Mouse (Mus musculus) midbrain, embryonic 11.5 days (tissue): ENCODE measurements at regions not wholly inside any gene's neighbourhood (a gene's known extent, or its start where the extent isn't known, plus 50 kb on each side); places are given as distances from the start of the nearest gene placed in this dataset.
"Not testable (repeated sequence)": the region's sequence is repeated elsewhere in the genome, so short reads cannot be mapped to it uniquely, and the experiment has no call there.

ENCODE experiments used
- ATAC-seq: fragments of 200-750 bp; cut with Nextera tagmentation; 2 replicates; pipeline ENCODE4 v1.8.0; 2017; ENCODE audit warnings: moderate TSS enrichment, moderate library complexity; ENCODE audit not compliant: low FRiP score
- DNase-seq: peaks from one replicate; pipeline ENCODE4 v3.0.0; 2015; ENCODE audit warnings: low spot score; ENCODE audit errors: missing footprints
- H3K27ac ChIP-seq: fragments of 300-500 bp; sonication (generic); 2 replicates; pipeline ENCODE4 v1.5.1; 2014; ENCODE audit warnings: low read depth, low read length
- H3K27me3 ChIP-seq: fragments of 300-500 bp; sonication (generic); 2 replicates; pipeline ENCODE4 v1.6.1; 2014; ENCODE audit warnings: mild to moderate bottlenecking, low read length, moderate library complexity, mixed read lengths; ENCODE audit not compliant: control insufficient read depth, insufficient read depth
- H3K36me3 ChIP-seq: fragments of 300-500 bp; sonication (generic); 2 replicates; pipeline ENCODE4 v1.6.1; 2014; ENCODE audit warnings: mild to moderate bottlenecking, low read length, moderate library complexity, mixed read lengths; ENCODE audit not compliant: control insufficient read depth, insufficient read depth
- H3K4me1 ChIP-seq: fragments of 300-500 bp; sonication (generic); 2 replicates; pipeline ENCODE4 v1.6.1; 2014; ENCODE audit warnings: low read length; ENCODE audit not compliant: control insufficient read depth, insufficient read depth
- H3K4me2 ChIP-seq: fragments of 300-500 bp; sonication (generic); 2 replicates; pipeline ENCODE4 v1.6.1; 2014; ENCODE audit warnings: mild to moderate bottlenecking, moderate library complexity
- H3K4me3 ChIP-seq: fragments of 300-500 bp; sonication (generic); 2 replicates; pipeline ENCODE4 v1.5.1; 2014; ENCODE audit warnings: low read depth, low read length
- H3K9ac ChIP-seq: fragments of 300-500 bp; sonication (generic); 2 replicates; pipeline ENCODE4 v1.6.1; 2014; ENCODE audit warnings: low read length
- H3K9me3 ChIP-seq: fragments of 300-500 bp; sonication (generic); 2 replicates; pipeline ENCODE4 v1.6.1; 2016; ENCODE audit warnings: low read length; ENCODE audit not compliant: control insufficient read depth
- WGBS: fragments of 180-500 bp; shearing (Covaris S2); extraction: QIAGEN DNeasy Blood & Tissue Kit; methylation state at CpG from one replicate; pipeline ENCODE4 v1.1.7; 2014; 5-methylcytosine and 5-hydroxymethylcytosine counted together

DNA sequence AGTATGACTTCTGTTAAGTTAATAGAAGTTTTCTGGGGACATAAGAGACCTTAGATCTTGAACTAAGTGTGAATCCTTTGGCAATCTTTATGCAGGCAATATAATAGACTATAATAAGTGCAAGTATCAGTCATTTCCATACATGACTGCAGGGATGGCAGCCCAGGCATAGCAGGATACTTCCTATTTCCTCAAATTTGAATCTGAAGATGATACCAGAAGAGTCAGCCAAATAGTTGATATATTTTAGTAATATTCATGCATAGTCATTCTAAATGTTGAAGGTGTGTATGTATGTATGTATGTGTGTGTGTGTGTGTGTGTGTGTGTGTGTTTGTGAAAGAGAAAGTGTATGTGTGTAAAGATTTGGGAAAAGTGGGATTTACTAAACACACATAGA lies 64.3 kb downstream of the Prl2c2 start:
- H3K36me3 ChIP-seq, H3K4me2 ChIP-seq, H3K27ac ChIP-seq, H3K4me1 ChIP-seq, H3K27me3 ChIP-seq, H3K9ac ChIP-seq, H3K4me3 ChIP-seq: not testable (repeated sequence)
- ATAC-seq (0 out of 2 replicates have a peak, but pooled peaks have one; percentile 17), DNase-seq (peak; percentile 57)
- peaks cover 15% of the 10 kb centered on the region for H3K9me3 ChIP-seq

DNA sequence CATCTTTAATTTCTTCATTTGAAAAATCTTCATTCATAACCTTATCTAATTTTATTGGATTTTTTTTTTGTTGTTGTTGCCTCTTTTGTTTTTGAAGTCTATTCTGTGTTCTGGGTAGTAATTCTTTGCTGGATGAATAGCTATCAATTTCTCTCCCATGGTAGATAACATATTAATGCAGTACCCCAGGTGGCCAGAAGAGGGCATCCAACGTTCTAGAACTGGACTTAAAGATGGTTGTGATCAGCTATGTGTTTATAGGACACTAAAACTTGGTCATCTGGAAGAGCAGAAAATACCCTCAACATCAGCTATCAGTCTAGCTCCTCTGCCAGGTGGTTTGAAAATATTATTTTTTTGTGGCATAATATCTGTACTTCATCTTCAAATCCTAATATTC lies 70.1 kb downstream of the Prl2c2 start:
- not testable (repeated sequence) for H3K36me3 ChIP-seq
- WGBS, result 6% methylated on average over 1 of the region's 1 CpGs
- peaks cover 42% of the 10 kb centered on the region for H3K9me3 ChIP-seq

DNA sequence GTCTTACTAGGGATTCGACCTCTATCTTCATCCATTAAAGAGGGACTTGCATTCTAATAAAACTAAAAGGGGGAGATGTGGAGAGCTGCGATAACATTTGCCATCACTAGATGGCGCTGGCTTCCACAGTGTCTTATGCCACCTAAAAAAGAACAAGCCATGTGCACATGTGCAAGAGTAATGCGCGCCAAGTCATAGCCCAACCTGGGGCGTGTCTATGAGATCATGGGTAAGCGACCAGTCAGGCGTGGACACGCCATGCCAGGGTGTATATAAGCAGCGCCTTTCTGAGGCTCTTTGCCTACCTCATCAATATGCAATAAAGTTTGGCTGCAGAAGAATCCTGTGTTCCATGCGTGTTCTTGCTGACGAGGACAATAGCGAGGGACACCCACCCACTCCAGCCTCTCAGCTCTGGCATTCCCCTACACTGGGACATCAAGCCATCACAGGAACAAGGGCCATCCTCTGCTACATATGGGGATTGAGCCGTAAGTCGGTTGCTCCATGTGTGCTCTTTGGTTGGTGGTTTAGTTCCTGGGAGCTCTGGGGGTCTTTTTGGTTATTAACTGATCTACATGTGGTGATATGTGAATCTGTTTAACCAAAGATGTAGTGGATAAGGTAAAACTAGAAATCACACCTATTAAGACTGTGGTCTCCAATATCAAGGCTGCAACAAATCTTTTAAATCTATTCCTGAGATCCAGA lies 73.1 kb downstream of the Prl2c2 start:
- 87% methylated on average over 15 of the region's 15 CpGs for WGBS
- ATAC-seq, result peak; percentile 43
- peaks cover 56% of the 10 kb centered on the region for H3K9me3 ChIP-seq

More for the DNA sequence above, 70.1 kb downstream of the Prl2c2 start:
- not testable (repeated sequence) for H3K9ac ChIP-seq, H3K4me2 ChIP-seq, H3K4me3 ChIP-seq, H3K27ac ChIP-seq, H3K4me1 ChIP-seq, ATAC-seq, H3K27me3 ChIP-seq
- peak; percentile 47 for DNase-seq

DNA sequence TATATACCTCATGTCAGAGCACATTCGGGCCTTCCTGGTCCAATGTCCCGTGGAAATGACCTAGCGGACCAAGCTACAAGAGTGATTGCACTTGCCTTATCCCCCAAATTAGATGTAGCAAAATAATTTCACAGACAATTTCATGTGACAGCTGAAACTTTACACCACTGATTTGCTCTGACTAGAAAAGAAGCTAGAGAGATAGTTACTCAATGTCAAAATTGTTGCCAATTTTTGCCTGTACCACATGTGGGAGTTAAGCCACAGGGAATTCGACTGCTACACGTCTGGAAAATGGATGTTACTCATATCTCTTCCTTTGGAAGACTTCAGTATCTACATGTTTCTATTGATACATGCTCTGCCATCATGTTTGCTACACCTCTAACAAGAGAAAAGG lies 74.6 kb downstream of the Prl2c2 start:
- Histone ChIP-seq H3K27ac (no peak overlapping the region), H3K4me3 (no peak overlapping the region), H3K27me3 (no peaks in the 10 kb centered on the region), H3K4me2 (no peak overlapping the region), H3K4me1 (no peaks in the 10 kb centered on the region), H3K9me3 (peaks cover 71% of the 10 kb centered on the region), H3K36me3 (no peaks in the 10 kb centered on the region), H3K9ac (no peak overlapping the region)
- DNase-seq (peak; percentile 69), ATAC-seq (no peak)
- 80% methylated on average over 5 of the region's 5 CpGs for WGBS

More for the DNA sequence above, 73.1 kb downstream of the Prl2c2 start:
- not testable (repeated sequence) for H3K27ac ChIP-seq, H3K4me1 ChIP-seq, H3K27me3 ChIP-seq, H3K9ac ChIP-seq, H3K4me3 ChIP-seq, H3K4me2 ChIP-seq, H3K36me3 ChIP-seq
- DNase-seq, result peak; percentile 69

DNA sequence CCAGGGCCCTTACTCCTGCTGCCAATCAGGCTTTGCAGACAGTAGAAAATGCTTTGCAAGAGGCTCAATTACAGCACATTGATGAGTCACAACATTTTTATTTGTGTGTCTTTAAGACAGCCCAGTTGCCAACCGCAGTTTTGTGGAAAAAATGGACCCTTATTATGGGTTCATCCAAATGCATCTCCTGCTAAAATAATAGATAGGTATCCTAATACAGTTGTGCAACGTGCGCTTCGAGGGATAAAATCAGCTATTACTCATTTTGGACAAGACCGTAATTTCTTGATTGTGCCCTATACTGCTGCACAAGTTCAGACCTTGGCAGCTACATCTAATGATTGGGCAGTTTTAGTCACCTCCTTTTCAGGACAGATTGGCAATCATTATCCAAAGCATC lies 75.4 kb downstream of the Prl2c2 start:
- ATAC-seq (no peak), DNase-seq (peak; percentile 68)
- Histone ChIP-seq H3K9me3 (peaks cover 72% of the 10 kb centered on the region), H3K36me3 (no peaks in the 10 kb centered on the region), H3K27ac (no peak overlapping the region), H3K4me1 (no peaks in the 10 kb centered on the region), H3K9ac (no peak overlapping the region), H3K27me3 (no peaks in the 10 kb centered on the region), H3K4me3 (no peak overlapping the region), H3K4me2 (no peak overlapping the region)
- 89% methylated on average over 5 of the region's 5 CpGs for WGBS

DNA sequence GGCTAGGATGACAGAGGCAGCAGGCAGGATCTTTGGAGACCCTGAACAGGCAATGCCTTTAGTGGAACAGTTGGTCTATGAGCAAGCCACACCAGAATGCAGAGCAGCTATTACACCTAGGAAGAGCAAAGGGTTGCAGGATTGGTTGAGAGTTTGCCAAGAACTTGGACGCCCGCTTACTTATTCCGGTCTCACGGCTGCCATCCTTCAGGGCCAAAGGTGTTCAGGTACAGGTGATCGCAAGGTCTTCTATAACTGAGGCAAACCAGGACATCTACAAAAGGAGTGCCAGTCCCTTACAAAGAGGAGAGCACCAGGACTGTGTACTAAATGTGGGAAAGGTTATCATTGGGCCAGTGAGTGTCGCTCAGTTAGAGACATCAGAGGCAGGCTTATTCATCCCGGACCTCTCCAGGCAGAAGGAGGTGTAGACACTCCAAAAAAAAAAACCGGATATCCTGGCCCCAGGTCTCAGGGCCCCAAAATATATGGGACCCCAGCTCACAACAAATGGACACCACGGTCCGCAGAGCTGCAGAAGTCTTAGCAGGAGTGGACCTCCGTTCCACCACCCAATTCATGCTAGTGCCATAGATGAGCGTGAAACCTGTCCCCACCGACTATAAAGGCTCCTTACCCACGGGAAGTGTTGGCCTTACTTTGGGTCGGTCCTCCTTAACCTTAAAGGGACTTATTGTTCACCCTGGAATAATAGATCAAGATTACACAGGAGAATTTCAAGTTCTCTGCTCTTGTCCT lies 77.4 kb downstream of the Prl2c2 start:
- Histone ChIP-seq H3K4me2 (no peak overlapping the region), H3K36me3 (no peaks in the 10 kb centered on the region), H3K9ac (no peak overlapping the region), H3K27me3 (no peaks in the 10 kb centered on the region), H3K4me1 (no peaks in the 10 kb centered on the region), H3K9me3 (peaks cover 73% of the 10 kb centered on the region), H3K27ac (no peak overlapping the region), H3K4me3 (no peak overlapping the region)
- ATAC-seq (no peak), DNase-seq (peak; percentile 75)
- WGBS, result 88% methylated on average over 15 of the region's 15 CpGs

DNA sequence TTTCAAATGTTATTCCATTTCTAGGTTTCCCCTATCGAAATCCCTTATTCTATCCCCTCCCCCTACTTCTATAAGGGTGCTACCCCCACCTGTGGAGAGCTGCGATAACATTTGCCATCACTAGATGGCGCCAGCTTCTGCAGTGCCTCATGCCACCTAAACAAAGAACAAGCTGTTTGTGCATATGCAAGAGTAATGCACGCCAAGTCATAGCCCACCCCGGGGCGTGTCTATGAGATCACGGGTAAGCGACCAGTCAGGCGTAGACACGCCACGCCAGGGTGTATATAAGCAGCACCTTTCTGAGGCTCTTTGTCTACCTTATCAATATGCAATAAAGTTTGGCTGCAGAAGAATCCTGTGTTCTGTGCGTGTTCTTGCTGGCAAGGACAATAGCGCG lies 79.6 kb downstream of the Prl2c2 start:
- Histone ChIP-seq H3K4me3 (no peak overlapping the region), H3K27me3 (no peaks in the 10 kb centered on the region), H3K4me2 (no peak overlapping the region), H3K27ac (no peak overlapping the region), H3K9me3 (peaks cover 58% of the 10 kb centered on the region), H3K4me1 (no peaks in the 10 kb centered on the region), H3K9ac (no peak overlapping the region), H3K36me3 (no peaks in the 10 kb centered on the region)
- no peak for DNase-seq
- 89% methylated on average over 14 of the region's 14 CpGs for WGBS
- peak; percentile 25; the same call in 1 of the 2 replicates for ATAC-seq

DNA sequence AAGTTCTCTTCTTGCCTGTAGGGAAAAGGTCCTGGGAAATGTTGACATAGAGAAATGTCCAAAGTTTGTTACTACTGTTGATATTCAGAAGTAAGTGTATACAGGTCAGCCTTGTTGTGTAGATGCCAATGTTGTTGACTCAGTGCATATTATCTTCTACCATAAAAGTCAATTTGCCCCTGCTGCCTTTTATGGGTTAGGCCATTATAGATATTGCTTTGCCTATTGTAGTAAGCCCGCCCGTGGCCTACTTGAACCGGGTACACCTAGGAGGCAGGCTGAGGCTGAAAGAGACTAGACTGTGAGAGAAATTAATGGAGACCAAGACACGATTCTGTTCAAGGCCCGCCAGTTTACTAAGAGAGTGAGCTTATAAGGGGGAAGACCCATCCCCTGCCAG lies 92.3 kb downstream of the Prl2c2 start:
- H3K9me3 ChIP-seq, result peaks cover 26% of the 10 kb centered on the region
- H3K4me2 ChIP-seq, result no peak overlapping the region
- no peak overlapping the region for H3K4me3 ChIP-seq
- ATAC-seq (no peak), DNase-seq (no peak)
- no peak overlapping the region for H3K27ac ChIP-seq
- no peaks in the 10 kb centered on the region for H3K36me3 ChIP-seq
- no peaks in the 10 kb centered on the region for H3K4me1 ChIP-seq
- H3K27me3 ChIP-seq, result no peaks in the 10 kb centered on the region
- WGBS, result 84% methylated on average over 5 of the region's 5 CpGs
- H3K9ac ChIP-seq, result no peak overlapping the region

DNA sequence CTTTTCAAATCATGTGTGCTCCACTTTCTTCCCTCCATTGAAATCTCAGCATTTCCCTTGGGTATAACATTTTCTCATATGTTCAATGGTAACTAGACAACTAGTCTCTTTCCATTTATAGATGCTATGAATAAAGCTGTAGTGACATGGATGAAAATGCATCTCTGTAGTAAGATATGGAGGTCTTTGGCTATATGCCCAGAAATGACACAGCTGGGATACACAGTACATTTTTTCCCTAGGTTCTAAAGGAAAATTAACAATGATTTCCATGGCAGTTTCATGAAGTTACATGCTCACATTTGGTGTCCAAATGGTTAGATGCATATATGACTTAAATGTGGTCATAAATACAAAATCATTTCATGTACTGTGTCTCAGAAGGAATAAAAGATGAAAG lies 99.0 kb downstream of the Prl2c2 start:
- no peaks in the 10 kb centered on the region for H3K27me3 ChIP-seq
- no peaks in the 10 kb centered on the region for H3K36me3 ChIP-seq
- no peak for ATAC-seq
- peaks cover 26% of the 10 kb centered on the region for H3K9me3 ChIP-seq
- DNase-seq, result no peak
- H3K4me1 ChIP-seq, result no peaks in the 10 kb centered on the region
- no peak overlapping the region for H3K4me2 ChIP-seq
- no peak overlapping the region for H3K4me3 ChIP-seq
- no peak overlapping the region for H3K9ac ChIP-seq
- H3K27ac ChIP-seq, result no peak overlapping the region
